Mouse (Mus musculus) forebrain, embryonic 11.5 days (tissue): ENCODE measurements at regions not wholly inside any gene's neighbourhood (a gene's known extent, or its start where the extent isn't known, plus 50 kb on each side); places are given as distances from the start of the nearest gene placed in this dataset.

ENCODE experiments used
- ATAC-seq: fragments of 200-750 bp; cut with Nextera tagmentation; replicated peaks from 2 replicates; pipeline ENCODE4 v1.8.0; 2017; ENCODE audit warnings: moderate TSS enrichment; ENCODE audit not compliant: low FRiP score
- DNase-seq: peaks from one replicate; pipeline ENCODE4 v3.0.0-alpha.2; 2017; ENCODE audit warnings: low spot score
- H3K27ac ChIP-seq: fragments of 300-500 bp; sonication (generic); 2 replicates; pipeline ENCODE4 v1.5.1; 2014; ENCODE audit warnings: low read depth, low read length
- H3K27me3 ChIP-seq: fragments of 300-500 bp; sonication (generic); 2 replicates; pipeline ENCODE4 v1.6.1; 2014; ENCODE audit warnings: mild to moderate bottlenecking, low read length, mixed read lengths; ENCODE audit not compliant: control insufficient read depth, insufficient read depth
- H3K36me3 ChIP-seq: fragments of 300-500 bp; sonication (generic); 2 replicates; pipeline ENCODE4 v1.6.1; 2014; ENCODE audit warnings: mild to moderate bottlenecking, low read length, moderate library complexity, mixed read lengths; ENCODE audit not compliant: control insufficient read depth, insufficient read depth
- H3K4me1 ChIP-seq: fragments of 300-500 bp; sonication (generic); replicated peaks from 2 replicates; pipeline ENCODE4 v1.6.1; 2014; ENCODE audit warnings: low read length, mixed read lengths; ENCODE audit not compliant: control insufficient read depth, insufficient read depth
- H3K4me2 ChIP-seq: fragments of 300-500 bp; sonication (generic); 2 replicates; pipeline ENCODE4 v1.6.1; 2014; ENCODE audit warnings: low read depth, mild to moderate bottlenecking, low read length, moderate library complexity, mixed read lengths; ENCODE audit not compliant: severe bottlenecking
- H3K4me3 ChIP-seq: fragments of 300-500 bp; sonication (generic); 2 replicates; pipeline ENCODE4 v1.5.1; 2014; ENCODE audit warnings: low read depth, low read length
- H3K9ac ChIP-seq: fragments of 300-500 bp; sonication (generic); 2 replicates; pipeline ENCODE4 v1.6.1; 2014; ENCODE audit warnings: low read length
- H3K9me3 ChIP-seq: fragments of 300-500 bp; sonication (generic); 2 replicates; pipeline ENCODE4 v1.6.1; 2016; ENCODE audit warnings: low read length, mixed read lengths; ENCODE audit not compliant: control insufficient read depth
- WGBS: fragments of 180-500 bp; shearing (Covaris S2); extraction: QIAGEN DNeasy Blood & Tissue Kit; methylation state at CpG from one replicate; pipeline ENCODE4 v1.1.7; 2014; 5-methylcytosine and 5-hydroxymethylcytosine counted together

GRCm38 (mm10) chr13:53756970-53757530 is 284.2 kb upstream of the Msx2 start:
- DNase-seq, result peak; percentile 30
- H3K4me2 ChIP-seq, result no peak overlapping the region
- no peak overlapping the region for H3K9ac ChIP-seq
- no peak for ATAC-seq
- WGBS, result 65% methylated on average over 13 of the region's 13 CpGs
- H3K27me3 ChIP-seq, result no peaks in the 10 kb centered on the region
- 0 out of 2 replicates have a peak, but pooled peaks cover 3% of the 10 kb centered on the region for H3K4me1 ChIP-seq
- no peak overlapping the region for H3K27ac ChIP-seq
- no peak overlapping the region for H3K4me3 ChIP-seq
- no peaks in the 10 kb centered on the region for H3K9me3 ChIP-seq
- no peaks in the 10 kb centered on the region for H3K36me3 ChIP-seq

- no peak overlapping the region for H3K9ac ChIP-seq
- H3K27me3 ChIP-seq, result no peaks in the 10 kb centered on the region
- H3K9me3 ChIP-seq, result no peaks in the 10 kb centered on the region
- ATAC-seq (no peak), DNase-seq (peak; percentile 45)
- no peak overlapping the region for H3K4me3 ChIP-seq
- H3K4me1 ChIP-seq, result 0 out of 2 replicates have a peak, but pooled peaks cover 3% of the 10 kb centered on the region
- no peaks in the 10 kb centered on the region for H3K36me3 ChIP-seq
- H3K4me2 ChIP-seq, result no peak overlapping the region
- no peak overlapping the region for H3K27ac ChIP-seq
- WGBS, result 60% methylated on average over 11 of the region's 11 CpGs
These were observed 282.3 kb upstream of the Msx2 start for GRCm38 (mm10) chr13:53755046-53755615.

- Histone ChIP-seq H3K27ac (no peak overlapping the region), H3K4me3 (no peak overlapping the region), H3K9ac (no peak overlapping the region), H3K9me3 (no peaks in the 10 kb centered on the region), H3K36me3 (no peaks in the 10 kb centered on the region), H3K4me1 (0 out of 2 replicates have a peak, but pooled peaks cover 3% of the 10 kb centered on the region), H3K4me2 (no peak overlapping the region), H3K27me3 (no peaks in the 10 kb centered on the region)
- DNase-seq (no peak), ATAC-seq (no peak)
- 82% methylated on average over 6 of the region's 6 CpGs for WGBS
These were observed 280.2 kb upstream of the Msx2 start for GRCm38 (mm10) chr13:53753049-53753448.

- H3K4me2 ChIP-seq, result no peak overlapping the region
- 93% methylated on average over 6 of the region's 6 CpGs for WGBS
These were observed 268.1 kb upstream of the Msx2 start for GRCm38 (mm10) chr13:53740981-53741380.

GRCm38 (mm10) chr13:53739127-53739526 is 266.3 kb upstream of the Msx2 start:
- Histone ChIP-seq H3K4me2 (no peak overlapping the region), H3K27me3 (no peaks in the 10 kb centered on the region), H3K4me1 (no peaks in the 10 kb centered on the region), H3K27ac (no peak overlapping the region), H3K36me3 (no peaks in the 10 kb centered on the region), H3K4me3 (no peak overlapping the region), H3K9me3 (no peaks in the 10 kb centered on the region), H3K9ac (no peak overlapping the region)
- WGBS, result 63% methylated on average over 3 of the region's 3 CpGs
- DNase-seq (no peak), ATAC-seq (no peak)

More at GRCm38 (mm10) chr13:53740981-53741380, 268.1 kb upstream of the Msx2 start:
- no peak overlapping the region for H3K4me3 ChIP-seq
- H3K4me1 ChIP-seq, result no peaks in the 10 kb centered on the region
- no peaks in the 10 kb centered on the region for H3K9me3 ChIP-seq
- ATAC-seq (no peak), DNase-seq (no peak)
- H3K9ac ChIP-seq, result no peak overlapping the region
- H3K27ac ChIP-seq, result no peak overlapping the region
- H3K36me3 ChIP-seq, result no peaks in the 10 kb centered on the region
- H3K27me3 ChIP-seq, result no peaks in the 10 kb centered on the region

GRCm38 (mm10) chr13:53734944-53735343 is 262.1 kb upstream of the Msx2 start:
- 63% methylated on average over 4 of the region's 4 CpGs for WGBS
- Histone ChIP-seq H3K27ac (no peak overlapping the region), H3K4me2 (no peak overlapping the region), H3K9ac (no peak overlapping the region), H3K4me3 (no peak overlapping the region), H3K9me3 (no peaks in the 10 kb centered on the region), H3K4me1 (no peaks in the 10 kb centered on the region), H3K36me3 (no peaks in the 10 kb centered on the region), H3K27me3 (no peaks in the 10 kb centered on the region)
- no peak for DNase-seq
- no peak for ATAC-seq

- Histone ChIP-seq H3K4me2 (no peak overlapping the region), H3K9ac (no peak overlapping the region), H3K4me3 (no peak overlapping the region), H3K4me1 (no peaks in the 10 kb centered on the region), H3K27ac (no peak overlapping the region), H3K27me3 (no peaks in the 10 kb centered on the region), H3K36me3 (no peaks in the 10 kb centered on the region), H3K9me3 (no peaks in the 10 kb centered on the region)
- no peak for ATAC-seq
- WGBS, result 81% methylated on average over 10 of the region's 10 CpGs
- no peak for DNase-seq
These were observed 257.5 kb upstream of the Msx2 start for GRCm38 (mm10) chr13:53730259-53730902.

GRCm38 (mm10) chr13:53729848-53730247 is 257.0 kb upstream of the Msx2 start:
- H3K4me3 ChIP-seq, result no peak overlapping the region
- DNase-seq (no peak), ATAC-seq (no peak)
- H3K27ac ChIP-seq, result no peak overlapping the region
- H3K9ac ChIP-seq, result no peak overlapping the region
- 94% methylated on average over 7 of the region's 7 CpGs for WGBS
- no peaks in the 10 kb centered on the region for H3K27me3 ChIP-seq
- no peaks in the 10 kb centered on the region for H3K36me3 ChIP-seq
- no peak overlapping the region for H3K4me2 ChIP-seq
- H3K4me1 ChIP-seq, result no peaks in the 10 kb centered on the region
- H3K9me3 ChIP-seq, result no peaks in the 10 kb centered on the region

- ATAC-seq, result no peak
- Histone ChIP-seq H3K36me3 (no peaks in the 10 kb centered on the region), H3K9me3 (no peaks in the 10 kb centered on the region), H3K4me1 (no peaks in the 10 kb centered on the region), H3K4me3 (no peak overlapping the region), H3K27me3 (no peaks in the 10 kb centered on the region), H3K27ac (no peak overlapping the region), H3K9ac (no peak overlapping the region), H3K4me2 (no peak overlapping the region)
- DNase-seq, result no peak
- WGBS, result 80% methylated on average over 4 of the region's 4 CpGs
These were observed 253.2 kb upstream of the Msx2 start for GRCm38 (mm10) chr13:53726031-53726430.
